Comparison of ENCODE assay signal across 10 mouse cellular contexts in genomic region chr10:80857386-80857785, GRCm38 (mm10). TPM values are rescaled to one million over a fixed set of nuclear protein-coding genes. Genes with fewer than 3 reads are reported as not detected.
DNase-seq lines count a peak whose midpoint lies in the region; ATAC-seq and TF ChIP-seq lines count a peak whose summit lies in the region.
"Had no signal": no experiment of that assay in that cellular context is flagged by ENCODE, and none has a peak within 500 bp of the region (broad histone marks: within the 10 kb centered on the region; RNA-seq: fewer than 3 reads in every experiment).

No protein-coding gene starts in this region.

- H3K27me3 ChIP-seq in hindbrain, embryonic 11.5 days (ENCODE audit: control insufficient read depth, insufficient read depth, low read length), result no peaks in the 10 kb centered on the region
- H3K27me3 ChIP-seq in midbrain, embryonic 14.5 days (ENCODE audit: control insufficient read depth, insufficient read depth, low read length), result no peaks in the 10 kb centered on the region

- H3K27ac ChIP-seq in cortical plate, adult 2 months (ENCODE audit: insufficient read depth, low read length), result peak overlapping the region; percentile 48; the same call in 1 of the 2 replicates
- H3K27ac ChIP-seq in hindbrain, embryonic 11.5 days (ENCODE audit: low read depth, low read length), result no peak overlapping the region; the same call in 1 of the 2 replicates
- H3K27ac ChIP-seq in midbrain, embryonic 14.5 days (replicated peaks; ENCODE audit: low read depth, low read length), result no peak overlapping the region

- intact Hi-C loops in gastrocnemius, postnatal 36 days (cut with DNase I), result no loop called here

- peak overlapping the region; percentile 37; the same call in 1 of the 2 replicates for H3K9ac ChIP-seq in hindbrain, embryonic 11.5 days (ENCODE audit: low read depth, low read length)
- H3K9ac ChIP-seq in midbrain, embryonic 14.5 days (replicated peaks; ENCODE audit: low read length), result no peak overlapping the region; the same call in 1 of the 2 replicates

- no peak for ATAC-seq in hindbrain, embryonic 11.5 days (ENCODE audit: low FRiP score)
- ATAC-seq in midbrain, embryonic 14.5 days (ENCODE audit: low FRiP score, low TSS enrichment), result no peak

- H3K4me1 ChIP-seq in cortical plate, adult 2 months (ENCODE audit: control insufficient read depth, insufficient read depth, low read length), result peaks cover 4% of the 10 kb centered on the region; the same call in 1 of the 2 replicates
- H3K4me1 ChIP-seq in hindbrain, embryonic 11.5 days (replicated peaks; ENCODE audit: control insufficient read depth, insufficient read depth, low read length), result peaks cover 6% of the 10 kb centered on the region; the same call in 1 of the 2 replicates
- peaks cover 26% of the 10 kb centered on the region for H3K4me1 ChIP-seq in midbrain, embryonic 14.5 days (ENCODE audit: control insufficient read depth, insufficient read depth, low read length)

- H3K4me3 ChIP-seq in cortical plate, adult 2 months (ENCODE audit: insufficient read depth, low read length), result no peak overlapping the region
- H3K4me3 ChIP-seq in hindbrain, embryonic 11.5 days (ENCODE audit: low read depth, low read length), result peak overlapping the region; percentile 6; the same call in 1 of the 2 replicates
- H3K4me3 ChIP-seq in midbrain, embryonic 14.5 days (replicated peaks; ENCODE audit: low read depth, low read length), result no peak overlapping the region

- TF ChIP-seq POLR2A in cortical plate, adult 2 months (IDR thresholded peaks at IDR 0.05; ENCODE audit: extremely low read depth, insufficient read depth, low read length), result no peak

- DNase-seq in layer of hippocampus, adult 11-12 months (ENCODE audit: low spot score), result peak; percentile 52
- DNase-seq in layer of hippocampus, postnatal 14 days (ENCODE audit: low spot score in 2 of 2), result no peak
- DNase-seq in hindbrain, embryonic 11.5 days (ENCODE audit: low spot score), result no peak
- peak; percentile 11 for DNase-seq in midbrain, embryonic 14.5 days
- no peak for DNase-seq in ovary, postnatal 14 days (ENCODE audit: low spot score)
- DNase-seq in gastrocnemius, postnatal 36 days, result no peak
- DNase-seq in embryo, embryonic 10 days (ENCODE audit: low spot score), result no peak

- H3K9me3 ChIP-seq in hindbrain, embryonic 11.5 days (ENCODE audit: control insufficient read depth, low read length), result no peaks in the 10 kb centered on the region
- no peaks in the 10 kb centered on the region for H3K9me3 ChIP-seq in midbrain, embryonic 14.5 days (ENCODE audit: control insufficient read depth, low read length)

- H3K4me2 ChIP-seq in hindbrain, embryonic 11.5 days (replicated peaks; ENCODE audit: low read depth, low read length), result no peak overlapping the region
- no peak overlapping the region for H3K4me2 ChIP-seq in midbrain, embryonic 14.5 days (ENCODE audit: low read length)

- 44% methylated on average over 8 of the region's 8 CpGs for WGBS in hindbrain, embryonic 11.5 days
- WGBS in midbrain, embryonic 14.5 days, result 37% methylated on average over 8 of the region's 8 CpGs

- no peak for TF ChIP-seq CTCF in cortical plate, adult 2 months (IDR thresholded peaks at IDR 0.05; ENCODE audit: extremely low read depth, insufficient read depth, low read length)

- no peaks in the 10 kb centered on the region for H3K36me3 ChIP-seq in hindbrain, embryonic 11.5 days (ENCODE audit: control insufficient read depth, insufficient read depth, low read length)
- peaks cover 19% of the 10 kb centered on the region for H3K36me3 ChIP-seq in midbrain, embryonic 14.5 days (ENCODE audit: control insufficient read depth, insufficient read depth, low read length)

RNA-seq across cellular contexts. Expression of gene Sppl2b, which starts 2.3 kb away (rescaled TPM):
- total RNA-seq in layer of hippocampus, postnatal 14 days (2021), result 10 to 100 TPM; 71.2 to 71.4 TPM
- polyA plus RNA-seq in cortical plate, adult 2 months (2012; rRNA removed), result 94.2 and 96.5 TPM in 2 replicates
- 25.1 and 25.4 TPM in 2 replicates for polyA plus RNA-seq in hindbrain, embryonic 11.5 days (2014; fragmentation: Nextera tagmentation; extraction: Ambion mirVana)
- polyA plus RNA-seq in midbrain, embryonic 14.5 days (2014; fragmentation: Nextera tagmentation; extraction: Ambion mirVana), result 60.5 and 62.7 TPM in 2 replicates
- total RNA-seq in gastrocnemius, postnatal 36 days (2021), result 10 to 100 TPM; 13.6 to 17.6 TPM

RNA-seq across cellular contexts. Expression of gene Lsm7, which starts 2.4 kb away (rescaled TPM):
- 10 to 100 TPM; 47.7 to 50.5 TPM for total RNA-seq in layer of hippocampus, postnatal 14 days (2021)
- polyA plus RNA-seq in cortical plate, adult 2 months (2012; rRNA removed), result 223 and 238 TPM in 2 replicates
- polyA plus RNA-seq in hindbrain, embryonic 11.5 days (2014; fragmentation: Nextera tagmentation; extraction: Ambion mirVana), result 260 and 271 TPM in 2 replicates
- 256 and 328 TPM in 2 replicates for polyA plus RNA-seq in midbrain, embryonic 14.5 days (2014; fragmentation: Nextera tagmentation; extraction: Ambion mirVana)
- total RNA-seq in gastrocnemius, postnatal 36 days (2021), result 10 to 100 TPM; 13.7 to 18.8 TPM

RNA-seq across cellular contexts. Expression of gene Lingo3, which starts 13.5 kb away (rescaled TPM):
- 10 to 100 TPM; 32.6 to 35.5 TPM for total RNA-seq in layer of hippocampus, postnatal 14 days (2021)
- polyA plus RNA-seq in cortical plate, adult 2 months (2012; rRNA removed), result 24.8 and 29.4 TPM in 2 replicates
- 0.24 and 0.29 TPM in 2 replicates for polyA plus RNA-seq in hindbrain, embryonic 11.5 days (2014; fragmentation: Nextera tagmentation; extraction: Ambion mirVana)
- polyA plus RNA-seq in midbrain, embryonic 14.5 days (2014; fragmentation: Nextera tagmentation; extraction: Ambion mirVana), result 6.2 and 7.3 TPM in 2 replicates
- total RNA-seq in gastrocnemius, postnatal 36 days (2021), result 10 to 100 TPM in 1 of 2 experiments, 1 to 10 TPM in 1; 8.4 to 10.3 TPM

RNA-seq across cellular contexts. Expression of gene Tmprss9, which starts 14.3 kb away (rescaled TPM):
- under 1 TPM; 0.38 to 0.44 TPM for total RNA-seq in layer of hippocampus, postnatal 14 days (2021)
- polyA plus RNA-seq in cortical plate, adult 2 months (2012; rRNA removed), result 0.21 and 0.40 TPM in 2 replicates
- 0.05 and 0.06 TPM in 2 replicates for polyA plus RNA-seq in hindbrain, embryonic 11.5 days (2014; fragmentation: Nextera tagmentation; extraction: Ambion mirVana)
- 0.26 TPM in 1 of 2 replicates, not detected in the other for polyA plus RNA-seq in midbrain, embryonic 14.5 days (2014; fragmentation: Nextera tagmentation; extraction: Ambion mirVana)
- not detected for total RNA-seq in gastrocnemius, postnatal 36 days (2021)
- total RNA-seq: heart, postnatal 25 days had no signal
- polyA plus RNA-seq: limb, embryonic 11.5 days had no signal

RNA-seq across cellular contexts. Expression of gene Oaz1, which starts 30.9 kb away (rescaled TPM):
- total RNA-seq in layer of hippocampus, postnatal 14 days (2021), result 100 to 1,000 TPM; 429 to 450 TPM
- 643 and 729 TPM in 2 replicates for polyA plus RNA-seq in cortical plate, adult 2 months (2012; rRNA removed)
- 1,755 and 1,772 TPM in 2 replicates for polyA plus RNA-seq in hindbrain, embryonic 11.5 days (2014; fragmentation: Nextera tagmentation; extraction: Ambion mirVana)
- polyA plus RNA-seq in midbrain, embryonic 14.5 days (2014; fragmentation: Nextera tagmentation; extraction: Ambion mirVana), result 1,218 and 1,334 TPM in 2 replicates
- total RNA-seq in gastrocnemius, postnatal 36 days (2021), result 100 to 1,000 TPM; 611 to 682 TPM

Comparison
In these comparisons a context has a peak if more than half of its experiments do, and no peak if none do; other contexts are left out.
1. DNase-seq: peak in layer of hippocampus, adult 11-12 months (single experiment) and midbrain, embryonic 14.5 days (single experiment); none in layer of hippocampus, postnatal 14 days (0 of 2), hindbrain, embryonic 11.5 days (single experiment), ovary, postnatal 14 days (single experiment), gastrocnemius, postnatal 36 days (0 of 2) and embryo, embryonic 10 days (single experiment).